Mouse (Mus musculus) liver, adult 2 months (tissue): ENCODE results near the gene F830045P16Rik.

Source experiments
- CTCF ChIP-seq: fragments of 200-500 bp; IDR thresholded peaks from 2 replicates; pipeline ENCODE4 v1.5.1; 2011; ENCODE audit warnings: low read depth, low read length, control low read depth
- POLR2A ChIP-seq: fragments of 200-500 bp; IDR thresholded peaks from 2 replicates; pipeline ENCODE4 v1.6.1; 2011; ENCODE audit warnings: low read length, control low read depth; ENCODE audit not compliant: insufficient read depth; ENCODE audit errors: extremely low read depth

DNA sequence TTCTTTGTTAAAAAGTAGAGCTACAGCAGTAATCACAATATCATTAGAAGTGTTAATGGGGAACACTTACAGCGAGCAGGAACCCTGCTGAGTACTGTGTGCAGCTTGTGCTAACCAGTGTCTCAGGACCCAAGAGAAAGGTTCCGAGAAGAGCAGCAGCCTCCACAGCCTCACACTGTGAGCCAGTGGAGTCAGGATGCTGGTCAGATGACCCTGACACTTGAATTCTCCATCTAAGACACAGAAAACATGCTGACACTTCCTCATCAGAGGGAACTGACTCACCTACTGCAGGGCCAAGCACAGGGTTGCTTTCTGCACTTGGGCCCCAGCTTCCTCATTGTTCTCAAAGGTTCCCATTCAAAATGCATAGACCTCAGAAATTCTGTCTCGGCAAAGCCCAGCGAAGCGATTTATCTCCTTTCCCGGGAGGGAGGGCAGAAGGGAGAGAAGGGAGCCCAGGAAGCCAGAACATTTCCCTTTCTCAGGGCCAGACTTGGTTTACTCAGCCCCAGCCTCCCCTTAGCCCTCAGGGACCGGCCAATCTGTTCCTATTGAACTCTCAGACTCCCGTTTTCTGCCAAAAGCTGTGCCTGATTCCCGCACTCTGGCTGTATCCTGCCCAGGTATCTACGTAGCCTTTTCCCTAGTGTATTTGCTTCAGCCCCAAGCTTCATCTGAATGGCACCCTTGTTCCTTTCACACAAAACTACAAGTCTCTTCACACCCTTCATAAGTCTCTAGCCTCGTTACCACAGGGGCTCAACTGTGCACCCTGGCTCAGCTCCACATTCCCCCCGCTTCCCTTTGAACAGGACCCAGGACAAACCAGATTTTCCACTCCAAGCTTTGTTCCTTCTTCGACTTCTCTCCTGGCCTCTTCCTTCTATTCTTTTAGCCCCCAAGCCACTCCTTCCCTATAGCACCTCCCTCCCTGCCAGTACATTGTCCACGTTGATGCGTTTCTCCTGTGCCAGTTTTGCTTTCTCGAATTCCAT is 21.2 kb downstream of the F830045P16Rik start:
- TF ChIP-seq POLR2A (no peak), CTCF (no peak)
